Mouse (Mus musculus) heart, embryonic 16.5 days (tissue): ENCODE measurements around the gene AC129217.1. TPM values are rescaled to one million over a fixed set of nuclear protein-coding genes. Genes with fewer than 3 reads are reported as not detected.
"Not testable (repeated sequence)": the region's sequence is repeated elsewhere in the genome, so short reads cannot be mapped to it uniquely, and the experiment has no call there.

Source experiments
- ATAC-seq: fragments of 200-750 bp; cut with Nextera tagmentation; replicated peaks from 2 replicates; pipeline ENCODE4 v1.8.0; 2017; ENCODE audit warnings: moderate number of reproducible peaks; ENCODE audit not compliant: insufficient read depth, low FRiP score; ENCODE audit errors: extremely low read depth
- H3K27ac ChIP-seq: fragments of 300-500 bp; sonication (generic); 2 replicates; pipeline ENCODE4 v1.5.1; 2014; ENCODE audit warnings: mild to moderate bottlenecking, low read length, control low read depth, moderate library complexity
- H3K27me3 ChIP-seq: fragments of 300-500 bp; sonication (generic); 2 replicates; pipeline ENCODE4 v1.6.1; 2014; ENCODE audit warnings: low read length, mixed read lengths; ENCODE audit not compliant: control insufficient read depth, insufficient read depth
- H3K36me3 ChIP-seq: fragments of 300-500 bp; sonication (generic); 2 replicates; pipeline ENCODE4 v1.6.1; 2014; ENCODE audit not compliant: control insufficient read depth, insufficient read depth
- H3K4me1 ChIP-seq: fragments of 300-500 bp; sonication (generic); 2 replicates; pipeline ENCODE4 v1.6.1; 2014; ENCODE audit warnings: low read length, mixed read lengths; ENCODE audit not compliant: control insufficient read depth, insufficient read depth
- H3K4me2 ChIP-seq: fragments of 300-500 bp; sonication (generic); 2 replicates; pipeline ENCODE4 v1.6.1; 2014; ENCODE audit warnings: low read depth, mild to moderate bottlenecking, control low read depth, low read length
- H3K4me3 ChIP-seq: fragments of 300-500 bp; sonication (generic); 2 replicates; pipeline ENCODE4 v1.5.1; 2014; ENCODE audit warnings: mild to moderate bottlenecking, control low read depth, low read length
- H3K9ac ChIP-seq: fragments of 300-500 bp; sonication (generic); 2 replicates; pipeline ENCODE4 v1.6.1; 2014; ENCODE audit warnings: low read length, control low read depth
- H3K9me3 ChIP-seq: fragments of 300-500 bp; sonication (generic); replicated peaks from 2 replicates; pipeline ENCODE4 v1.6.1; 2016; ENCODE audit warnings: low read length; ENCODE audit not compliant: control insufficient read depth
- WGBS: fragments of 180-500 bp; shearing (Covaris S2); extraction: QIAGEN DNeasy Blood & Tissue Kit; methylation state at CpG from one replicate; pipeline ENCODE4 v1.1.7; 2014; 5-methylcytosine and 5-hydroxymethylcytosine counted together
- polyA plus RNA-seq: library from polyadenylated mRNA; unstranded; fragments of >200 nt; fragmentation: Nextera tagmentation; extraction: Ambion mirVana; gene quantifications from 2 replicates; pipeline ENCODE4 v1.2.1, GENCODE M21; 2015

The AC129217.1 gene
- polyA plus RNA-seq, 1 experiment from 2014 or later = not detected

DNA sequence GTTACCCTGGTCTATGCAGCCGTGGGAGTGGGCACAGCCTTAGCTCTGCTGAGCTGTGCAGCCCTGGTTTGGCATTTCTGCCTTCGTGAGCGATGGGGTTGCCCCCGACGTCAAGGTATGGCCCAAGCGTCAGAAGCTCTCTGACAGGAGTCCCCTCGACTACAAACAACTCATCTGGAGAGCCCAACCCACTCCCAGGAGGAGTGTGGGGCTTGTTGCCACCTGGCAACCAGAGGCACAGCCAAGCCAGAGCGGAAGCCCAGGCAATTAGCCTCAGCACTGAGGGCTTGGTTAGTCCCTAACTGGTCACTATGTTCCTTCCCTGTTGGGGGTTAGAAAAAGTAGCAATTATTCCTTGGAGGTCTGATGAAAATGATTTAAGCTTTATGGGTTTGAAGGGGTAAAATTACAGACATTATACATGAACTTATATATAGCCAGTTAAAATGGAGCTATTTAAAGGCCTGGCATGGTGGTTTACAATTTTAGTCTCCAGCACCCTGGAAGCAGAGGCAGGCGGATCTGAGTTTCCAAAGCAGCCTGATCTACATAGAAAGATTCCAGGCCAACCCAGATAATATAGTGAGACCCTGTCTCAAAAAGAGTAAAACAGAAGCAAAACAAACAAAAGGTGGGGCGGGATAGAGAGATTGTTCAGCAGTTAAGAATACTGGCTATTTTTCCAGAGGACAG, 22.8 kb downstream of the AC129217.1 start:
- no peak for ATAC-seq
- no peak overlapping the region for H3K27ac ChIP-seq

DNA sequence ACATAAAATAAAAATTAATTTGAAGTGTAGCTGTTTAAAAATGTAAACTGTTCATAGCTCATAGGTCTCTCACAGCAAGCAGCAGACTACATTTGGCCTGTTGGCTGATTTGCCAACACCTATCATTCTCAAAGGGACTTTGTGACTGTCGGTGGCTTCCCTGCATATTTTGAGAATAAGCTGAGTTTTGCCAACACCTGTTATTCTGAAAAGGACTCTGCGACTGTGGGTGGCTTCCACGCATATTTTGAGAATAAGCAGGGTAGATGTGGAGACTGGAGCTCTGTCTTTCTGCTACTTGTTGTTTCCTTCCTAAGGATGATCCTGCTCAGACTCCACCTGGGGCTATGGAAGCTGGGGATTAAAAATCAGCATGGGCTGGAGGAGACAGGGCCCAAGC, 23.5 kb downstream of the AC129217.1 start:
- Histone ChIP-seq H3K4me1 (peaks cover 11% of the 10 kb centered on the region), H3K9me3 (no peaks in the 10 kb centered on the region), H3K4me3 (no peak overlapping the region), H3K4me2 (no peak overlapping the region), H3K9ac (no peak overlapping the region), H3K36me3 (peaks cover 4% of the 10 kb centered on the region; the same call in 1 of the 2 replicates), H3K27me3 (no peaks in the 10 kb centered on the region), H3K27ac (no peak overlapping the region)
- WGBS = 67% methylated on average over 3 of the region's 3 CpGs
- ATAC-seq = no peak

More for the DNA sequence above, 22.8 kb downstream of the AC129217.1 start:
- Histone ChIP-seq H3K4me2 (no peak overlapping the region), H3K36me3 (peaks cover 4% of the 10 kb centered on the region; the same call in 1 of the 2 replicates), H3K4me3 (no peak overlapping the region), H3K4me1 (peaks cover 11% of the 10 kb centered on the region), H3K9me3 (no peaks in the 10 kb centered on the region), H3K9ac (no peak overlapping the region), H3K27me3 (no peaks in the 10 kb centered on the region)
- 49% methylated on average over 10 of the region's 10 CpGs for WGBS

- Histone ChIP-seq H3K4me3 (no peak overlapping the region), H3K27me3 (no peaks in the 10 kb centered on the region), H3K9ac (no peak overlapping the region), H3K27ac (no peak overlapping the region), H3K4me1 (no peaks in the 10 kb centered on the region), H3K4me2 (no peak overlapping the region), H3K36me3 (no peaks in the 10 kb centered on the region), H3K9me3 (no peaks in the 10 kb centered on the region)
- no peak for ATAC-seq
- 39% methylated on average over 4 of the region's 4 CpGs for WGBS
Measured at GRCm38 (mm10) chr19:8857689-8858088, 28.1 kb downstream of the AC129217.1 start.

DNA sequence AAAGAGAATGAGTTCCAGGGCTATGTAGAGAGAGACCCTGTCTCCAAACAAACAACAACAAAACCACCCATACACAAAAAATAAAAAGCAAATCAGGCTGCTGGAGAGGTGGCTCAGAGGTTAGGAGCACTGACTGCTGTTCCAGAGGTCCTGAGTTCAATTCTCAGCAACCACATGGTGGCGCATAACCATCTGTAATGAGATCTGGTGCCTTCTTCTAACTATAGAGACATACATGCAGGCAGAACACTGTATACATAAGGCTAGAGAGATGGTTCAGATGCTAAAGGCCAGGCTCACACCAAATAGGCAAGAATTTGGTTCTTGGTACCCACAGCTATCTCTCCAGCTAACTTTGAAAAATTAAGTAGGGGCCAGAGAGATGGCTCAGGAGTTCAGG, 29.4 kb downstream of the AC129217.1 start:
- Histone ChIP-seq H3K4me2 (no peak overlapping the region), H3K27me3 (no peaks in the 10 kb centered on the region), H3K4me3 (no peak overlapping the region), H3K9ac (no peak overlapping the region), H3K9me3 (no peaks in the 10 kb centered on the region), H3K36me3 (no peaks in the 10 kb centered on the region), H3K4me1 (no peaks in the 10 kb centered on the region), H3K27ac (no peak overlapping the region)
- ATAC-seq = no peak; the same call in 1 of the 2 replicates
- WGBS = 11% methylated on average over 1 of the region's 1 CpGs

- H3K27me3 ChIP-seq = no peaks in the 10 kb centered on the region
- H3K4me1 ChIP-seq = no peaks in the 10 kb centered on the region
- H3K9ac ChIP-seq = no peak overlapping the region
- WGBS = 73% methylated on average over 6 of the region's 6 CpGs
- no peaks in the 10 kb centered on the region for H3K36me3 ChIP-seq
- ATAC-seq = no peak
- H3K9me3 ChIP-seq = no peaks in the 10 kb centered on the region
- H3K4me2 ChIP-seq = no peak overlapping the region
- no peak overlapping the region for H3K4me3 ChIP-seq
- H3K27ac ChIP-seq = no peak overlapping the region
Measured at GRCm38 (mm10) chr19:8864265-8864664, 34.7 kb downstream of the AC129217.1 start.

GRCm38 (mm10) chr19:8870381-8870780, 40.8 kb downstream of the AC129217.1 start:
- not testable (repeated sequence) for H3K9ac ChIP-seq, H3K27me3 ChIP-seq, H3K27ac ChIP-seq, ATAC-seq, H3K4me3 ChIP-seq, H3K9me3 ChIP-seq, H3K4me1 ChIP-seq
- peak overlapping the region; percentile 63 for H3K4me2 ChIP-seq
- peaks cover 21% of the 10 kb centered on the region for H3K36me3 ChIP-seq
- 79% methylated on average over 3 of the region's 3 CpGs for WGBS

- H3K27me3 ChIP-seq = no peaks in the 10 kb centered on the region
- peak overlapping the region; percentile 77 for H3K27ac ChIP-seq
- H3K9ac ChIP-seq = peak overlapping the region; percentile 95
- H3K4me1 ChIP-seq = peaks cover 6% of the 10 kb centered on the region
- H3K4me3 ChIP-seq = peak overlapping the region; percentile 87
- H3K36me3 ChIP-seq = peaks cover 25% of the 10 kb centered on the region
- 37% methylated on average over 9 of the region's 9 CpGs for WGBS
- H3K4me2 ChIP-seq = peak overlapping the region; percentile 63
- H3K9me3 ChIP-seq = no peaks in the 10 kb centered on the region
- ATAC-seq = no peak
Measured at GRCm38 (mm10) chr19:8870838-8871237, 41.3 kb downstream of the AC129217.1 start.

GRCm38 (mm10) chr19:8871267-8872186, 42.0 kb downstream of the AC129217.1 start, which contains the start of gene Ubxn1:
Gene Ubxn1 (plus strand): TSS chr19:8871496.
- 2% methylated on average over 59 of the region's 59 CpGs for WGBS

More at GRCm38 (mm10) chr19:8871267-8872186, 42.0 kb downstream of the AC129217.1 start, which contains the start of gene Ubxn1:
- Histone ChIP-seq H3K27me3 (no peaks in the 10 kb centered on the region), H3K9ac (peak within 1 kb of the TSS; percentile 95), H3K9me3 (no peaks in the 10 kb centered on the region), H3K4me1 (peaks cover 6% of the 10 kb centered on the region), H3K4me2 (peak within 1 kb of the TSS; percentile 91), H3K4me3 (peak within 1 kb of the TSS; percentile 87), H3K36me3 (peaks cover 31% of the 10 kb centered on the region), H3K27ac (peak within 1 kb of the TSS; percentile 80)
- ATAC-seq = peak; percentile 98
